Mouse (Mus musculus) intestine, embryonic 15.5 days (tissue): ENCODE measurements around the gene Foxa1. TPM values are rescaled to one million over a fixed set of nuclear protein-coding genes. Genes with fewer than 3 reads are reported as not detected.

Source experiments
- ATAC-seq: fragments of 200-750 bp; cut with Nextera tagmentation; 2 replicates; pipeline ENCODE4 v1.8.0; 2017; ENCODE audit warnings: moderate TSS enrichment, moderate library complexity
- H3K27ac ChIP-seq: fragments of 300-500 bp; sonication (generic); 2 replicates; pipeline ENCODE4 v1.5.1; 2015; ENCODE audit warnings: mild to moderate bottlenecking, inconsistent platforms
- H3K27me3 ChIP-seq: fragments of 300-500 bp; sonication (generic); replicated peaks from 2 replicates; pipeline ENCODE4 v1.6.1; 2015; ENCODE audit warnings: inconsistent platforms
- H3K36me3 ChIP-seq: fragments of 300-500 bp; sonication (generic); 2 replicates; pipeline ENCODE4 v1.6.1; 2015; ENCODE audit warnings: inconsistent platforms
- H3K4me1 ChIP-seq: fragments of 300-500 bp; sonication (generic); replicated peaks from 2 replicates; pipeline ENCODE4 v1.6.1; 2015; ENCODE audit warnings: inconsistent platforms
- H3K4me2 ChIP-seq: fragments of 300-500 bp; sonication (generic); replicated peaks from 2 replicates; pipeline ENCODE4 v1.6.1; 2015; ENCODE audit warnings: mild to moderate bottlenecking, inconsistent platforms
- H3K4me3 ChIP-seq: fragments of 300-500 bp; sonication (generic); replicated peaks from 2 replicates; pipeline ENCODE4 v1.5.1; 2015; ENCODE audit warnings: inconsistent platforms
- H3K9ac ChIP-seq: fragments of 300-500 bp; sonication (generic); 2 replicates; pipeline ENCODE4 v1.6.1; 2015; ENCODE audit warnings: inconsistent platforms
- H3K9me3 ChIP-seq: fragments of 300-500 bp; sonication (generic); 2 replicates; pipeline ENCODE4 v1.6.1; 2016; ENCODE audit warnings: inconsistent platforms
- WGBS: fragments of 180-500 bp; shearing (Covaris S2); methylation state at CpG from one replicate; pipeline ENCODE4 v1.1.7; 2015; 5-methylcytosine and 5-hydroxymethylcytosine counted together
- polyA plus RNA-seq: library from polyadenylated mRNA; unstranded; fragments of >200 nt; fragmentation: Nextera tagmentation; extraction: Ambion mirVana; gene quantifications from 2 replicates; pipeline ENCODE4 v1.2.1, GENCODE M21; 2015

Gene Foxa1
- polyA plus RNA-seq, 1 experiment from 2014 or later, result 8.9 TPM

GRCm38 (mm10) chr12:57548352-57548980, 1.8 kb upstream of the Foxa1 start:
- H3K36me3 ChIP-seq, result no peaks in the 10 kb centered on the region
- H3K4me1 ChIP-seq, result peaks cover 12% of the 10 kb centered on the region
- H3K9ac ChIP-seq, result no peak overlapping the region
- H3K27me3 ChIP-seq, result peaks cover 72% of the 10 kb centered on the region
- peak; percentile 29; the same call in 1 of the 2 replicates for ATAC-seq
- H3K9me3 ChIP-seq, result no peaks in the 10 kb centered on the region
- under 1% methylated on average over 20 of the region's 20 CpGs for WGBS
- peak overlapping the region; percentile 54; the same call in 1 of the 2 replicates for H3K27ac ChIP-seq
- H3K4me3 ChIP-seq, result 0 out of 2 replicates have a peak overlapping the region, but pooled peaks have one; percentile 7
- peak overlapping the region; percentile 90 for H3K4me2 ChIP-seq

GRCm38 (mm10) chr12:57547890-57548289, 1.2 kb upstream of the Foxa1 start:
- Histone ChIP-seq H3K27me3 (peaks cover 72% of the 10 kb centered on the region), H3K27ac (0 out of 2 replicates have a peak overlapping the region, but pooled peaks have one; percentile 54), H3K4me2 (peak overlapping the region; percentile 90), H3K4me1 (peaks cover 12% of the 10 kb centered on the region), H3K9me3 (no peaks in the 10 kb centered on the region), H3K36me3 (no peaks in the 10 kb centered on the region), H3K9ac (no peak overlapping the region), H3K4me3 (no peak overlapping the region)
- WGBS, result 6% methylated on average over 9 of the region's 9 CpGs
- no peak for ATAC-seq

GRCm38 (mm10) chr12:57545371-57546241, 1.1 kb downstream of the Foxa1 start:
- peaks cover 72% of the 10 kb centered on the region for H3K27me3 ChIP-seq
- H3K36me3 ChIP-seq, result no peaks in the 10 kb centered on the region
- WGBS, result under 1% methylated on average over 102 of the region's 106 CpGs
- peak overlapping the region; percentile 61 for H3K4me3 ChIP-seq
- no peaks in the 10 kb centered on the region for H3K9me3 ChIP-seq
- peak overlapping the region; percentile 90 for H3K4me2 ChIP-seq
- H3K4me1 ChIP-seq, result peaks cover 15% of the 10 kb centered on the region
- ATAC-seq, result peak; percentile 71
- H3K27ac ChIP-seq, result peak overlapping the region; percentile 93
- H3K9ac ChIP-seq, result peak overlapping the region; percentile 65

- Histone ChIP-seq H3K27me3 (peaks cover 65% of the 10 kb centered on the region), H3K4me1 (peaks cover 15% of the 10 kb centered on the region)
- 1% methylated on average over 31 of the region's 31 CpGs for WGBS
These were observed 1.9 kb downstream of the Foxa1 start for GRCm38 (mm10) chr12:57544641-57545370.

GRCm38 (mm10) chr12:57543627-57543991, 3.1 kb downstream of the Foxa1 start:
- peaks cover 57% of the 10 kb centered on the region for H3K27me3 ChIP-seq
- H3K4me2 ChIP-seq, result peak overlapping the region; percentile 56
- H3K4me3 ChIP-seq, result peak overlapping the region; percentile 39
- H3K36me3 ChIP-seq, result no peaks in the 10 kb centered on the region
- H3K4me1 ChIP-seq, result peaks cover 19% of the 10 kb centered on the region
- no peak overlapping the region for H3K27ac ChIP-seq
- WGBS, result 2% methylated on average over 10 of the region's 10 CpGs
- no peaks in the 10 kb centered on the region for H3K9me3 ChIP-seq
- H3K9ac ChIP-seq, result peak overlapping the region; percentile 47
- no peak for ATAC-seq

More at GRCm38 (mm10) chr12:57544641-57545370, 1.9 kb downstream of the Foxa1 start:
- Histone ChIP-seq H3K9me3 (no peaks in the 10 kb centered on the region), H3K4me2 (peak overlapping the region; percentile 90), H3K27ac (peak overlapping the region; percentile 93), H3K4me3 (peak overlapping the region; percentile 61), H3K36me3 (no peaks in the 10 kb centered on the region), H3K9ac (peak overlapping the region; percentile 65)
- no peak for ATAC-seq

- Histone ChIP-seq H3K4me3 (peak overlapping the region; percentile 39), H3K4me1 (peaks cover 20% of the 10 kb centered on the region), H3K36me3 (no peaks in the 10 kb centered on the region), H3K9ac (peak overlapping the region; percentile 47), H3K4me2 (peak overlapping the region; percentile 56), H3K27ac (no peak overlapping the region), H3K27me3 (peaks cover 52% of the 10 kb centered on the region), H3K9me3 (no peaks in the 10 kb centered on the region)
- ATAC-seq, result no peak
- 2% methylated on average over 63 of the region's 63 CpGs for WGBS
These were observed 3.7 kb downstream of the Foxa1 start for GRCm38 (mm10) chr12:57542746-57543626.

GRCm38 (mm10) chr12:57541931-57542745, 4.6 kb downstream of the Foxa1 start:
- peak overlapping the region; percentile 48; the same call in 1 of the 2 replicates for H3K27ac ChIP-seq
- peak overlapping the region; percentile 47; the same call in 1 of the 2 replicates for H3K9ac ChIP-seq
- peak overlapping the region; percentile 39 for H3K4me3 ChIP-seq
- peaks cover 51% of the 10 kb centered on the region for H3K27me3 ChIP-seq
- peak overlapping the region; percentile 56 for H3K4me2 ChIP-seq
- 3% methylated on average over 46 of the region's 46 CpGs for WGBS
- peak; percentile 21; the same call in 1 of the 2 replicates for ATAC-seq
- H3K9me3 ChIP-seq, result no peaks in the 10 kb centered on the region
- H3K4me1 ChIP-seq, result peaks cover 20% of the 10 kb centered on the region
- H3K36me3 ChIP-seq, result no peaks in the 10 kb centered on the region

GRCm38 (mm10) chr12:57541118-57541517, 5.6 kb downstream of the Foxa1 start:
- Histone ChIP-seq H3K4me1 (peaks cover 18% of the 10 kb centered on the region), H3K9ac (no peak overlapping the region), H3K4me3 (peak overlapping the region; percentile 12; the same call in 1 of the 2 replicates), H3K36me3 (no peaks in the 10 kb centered on the region), H3K27me3 (peaks cover 52% of the 10 kb centered on the region), H3K9me3 (no peaks in the 10 kb centered on the region), H3K27ac (no peak overlapping the region), H3K4me2 (peak overlapping the region; percentile 35)
- no peak for ATAC-seq
- 4% methylated on average over 6 of the region's 6 CpGs for WGBS

- peaks cover 11% of the 10 kb centered on the region for H3K4me1 ChIP-seq
- peak overlapping the region; percentile 68 for H3K4me2 ChIP-seq
- H3K4me3 ChIP-seq, result peak overlapping the region; percentile 36
- peaks cover 54% of the 10 kb centered on the region for H3K27me3 ChIP-seq
- H3K9me3 ChIP-seq, result no peaks in the 10 kb centered on the region
- peak overlapping the region; percentile 40 for H3K9ac ChIP-seq
- WGBS, result 1% methylated on average over 10 of the region's 10 CpGs
- peak overlapping the region; percentile 62 for H3K27ac ChIP-seq
- ATAC-seq, result no peak
- H3K36me3 ChIP-seq, result no peaks in the 10 kb centered on the region
These were observed 7.1 kb downstream of the Foxa1 start for GRCm38 (mm10) chr12:57539551-57539985.

GRCm38 (mm10) chr12:57538588-57539550, 7.8 kb downstream of the Foxa1 start:
- no peaks in the 10 kb centered on the region for H3K36me3 ChIP-seq
- peak overlapping the region; percentile 62 for H3K27ac ChIP-seq
- H3K9me3 ChIP-seq, result no peaks in the 10 kb centered on the region
- peak overlapping the region; percentile 36 for H3K4me3 ChIP-seq
- H3K4me1 ChIP-seq, result peaks cover 11% of the 10 kb centered on the region
- ATAC-seq, result no peak
- peak overlapping the region; percentile 40 for H3K9ac ChIP-seq
- peaks cover 58% of the 10 kb centered on the region for H3K27me3 ChIP-seq
- under 1% methylated on average over 63 of the region's 63 CpGs for WGBS
- H3K4me2 ChIP-seq, result peak overlapping the region; percentile 68
